Mouse (Mus musculus): ENCODE measurements around the gene Slamf1. TPM values are rescaled to one million over a fixed set of nuclear protein-coding genes. Genes with fewer than 3 reads are reported as not detected.
A peak's percentile ranks its signal among the peaks of the same experiment; 100 is the strongest.

The Slamf1 gene
- total RNA-seq (2017), result 24.2 and 25.7 TPM in 2 replicates

GRCm38 (mm10) chr1:171766898-171767297 lies at the start of gene Slamf1:
Slamf1 (plus strand) TSS chr1:171767127.
- ATAC-seq (ENCODE audit: extremely low read depth, insufficient number of reproducible peaks, low FRiP score, poor library complexity, severe bottlenecking), result peak; percentile 70; the same call in 1 of the 2 replicates

GRCm38 (mm10) chr1:171731195-171731594 lies 35.7 kb upstream of the Slamf1 start:
- no peak for ATAC-seq (ENCODE audit: extremely low read depth, insufficient number of reproducible peaks, low FRiP score, poor library complexity, severe bottlenecking)

GRCm38 (mm10) chr1:171734898-171735297 lies 32.0 kb upstream of the Slamf1 start:
- no peak for ATAC-seq (ENCODE audit: extremely low read depth, insufficient number of reproducible peaks, low FRiP score, poor library complexity, severe bottlenecking)

- no peak for ATAC-seq (ENCODE audit: extremely low read depth, insufficient number of reproducible peaks, low FRiP score, poor library complexity, severe bottlenecking)
Measured at GRCm38 (mm10) chr1:171748127-171748969, 18.6 kb upstream of the Slamf1 start.

- 0 out of 2 replicates have a peak, but pooled peaks have one; percentile 6 for ATAC-seq (ENCODE audit: extremely low read depth, insufficient number of reproducible peaks, low FRiP score, poor library complexity, severe bottlenecking)
Measured at GRCm38 (mm10) chr1:171761853-171762448, 5.0 kb upstream of the Slamf1 start.

GRCm38 (mm10) chr1:171770996-171771395 lies 4.1 kb downstream of the Slamf1 start:
- ATAC-seq (ENCODE audit: extremely low read depth, insufficient number of reproducible peaks, low FRiP score, poor library complexity, severe bottlenecking), result no peak

GRCm38 (mm10) chr1:171772121-171772735 lies 5.3 kb downstream of the Slamf1 start:
- ATAC-seq (ENCODE audit: extremely low read depth, insufficient number of reproducible peaks, low FRiP score, poor library complexity, severe bottlenecking), result no peak

- ATAC-seq (ENCODE audit: extremely low read depth, insufficient number of reproducible peaks, low FRiP score, poor library complexity, severe bottlenecking), result no peak
Measured at GRCm38 (mm10) chr1:171773232-171773989, 6.5 kb downstream of the Slamf1 start.

GRCm38 (mm10) chr1:171774266-171774665 lies 7.3 kb downstream of the Slamf1 start:
- no peak for ATAC-seq (ENCODE audit: extremely low read depth, insufficient number of reproducible peaks, low FRiP score, poor library complexity, severe bottlenecking)

GRCm38 (mm10) chr1:171774678-171775077 lies 7.8 kb downstream of the Slamf1 start:
- ATAC-seq (ENCODE audit: extremely low read depth, insufficient number of reproducible peaks, low FRiP score, poor library complexity, severe bottlenecking), result no peak

GRCm38 (mm10) chr1:171775781-171776180 lies 8.9 kb downstream of the Slamf1 start:
- no peak for ATAC-seq (ENCODE audit: extremely low read depth, insufficient number of reproducible peaks, low FRiP score, poor library complexity, severe bottlenecking)

- ATAC-seq (ENCODE audit: extremely low read depth, insufficient number of reproducible peaks, low FRiP score, poor library complexity, severe bottlenecking), result no peak
Measured at GRCm38 (mm10) chr1:171777026-171777425, 10.1 kb downstream of the Slamf1 start.

GRCm38 (mm10) chr1:171782287-171782915 lies 15.5 kb downstream of the Slamf1 start:
- ATAC-seq (ENCODE audit: extremely low read depth, insufficient number of reproducible peaks, low FRiP score, poor library complexity, severe bottlenecking), result no peak

- ATAC-seq (ENCODE audit: extremely low read depth, insufficient number of reproducible peaks, low FRiP score, poor library complexity, severe bottlenecking), result peak; percentile 72; the same call in 1 of the 2 replicates
Measured at GRCm38 (mm10) chr1:171785871-171786270, 18.9 kb downstream of the Slamf1 start.

GRCm38 (mm10) chr1:171787281-171788015 lies 20.5 kb downstream of the Slamf1 start:
- peak; percentile 47; the same call in 1 of the 2 replicates for ATAC-seq (ENCODE audit: extremely low read depth, insufficient number of reproducible peaks, low FRiP score, poor library complexity, severe bottlenecking)

GRCm38 (mm10) chr1:171788461-171789283 lies 21.7 kb downstream of the Slamf1 start:
- ATAC-seq (ENCODE audit: extremely low read depth, insufficient number of reproducible peaks, low FRiP score, poor library complexity, severe bottlenecking), result no peak

GRCm38 (mm10) chr1:171789407-171789806 lies 22.5 kb downstream of the Slamf1 start:
- ATAC-seq (ENCODE audit: extremely low read depth, insufficient number of reproducible peaks, low FRiP score, poor library complexity, severe bottlenecking), result no peak

All from neutrophil, adult 5-6 weeks (primary cell).